Mouse (Mus musculus): ENCODE measurements around the gene Chrm5.

Chrm5 gene

DNA sequence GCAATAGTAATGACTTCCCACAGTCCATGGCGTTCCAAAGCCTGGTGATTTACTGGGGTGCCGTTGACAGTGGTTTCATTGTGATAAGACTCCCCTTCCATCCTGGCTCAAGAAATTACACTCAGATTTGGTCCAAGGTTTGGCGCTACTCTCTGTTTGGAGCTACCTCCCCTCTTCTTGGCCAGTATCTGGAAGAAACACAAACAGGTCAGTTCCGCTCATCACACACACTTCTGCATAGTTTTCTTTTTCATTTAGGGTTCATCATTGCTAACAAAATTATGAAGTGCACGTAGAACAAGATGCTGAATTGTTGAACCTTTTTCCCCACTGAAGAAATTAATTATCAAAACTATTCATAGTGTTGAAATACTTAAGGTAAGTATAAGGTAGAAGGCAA is at the start of gene Chrm5:
Gene Chrm5, minus strand, starts transcription at position 101 of the 400 bp plus-strand sequence.
- in situ Hi-C loops (cut with MboI) = loop anchor here (10.0 kb wide), 1 partner anchor 106 kb away; the partner anchor contains the start of gene Katnbl1

DNA sequence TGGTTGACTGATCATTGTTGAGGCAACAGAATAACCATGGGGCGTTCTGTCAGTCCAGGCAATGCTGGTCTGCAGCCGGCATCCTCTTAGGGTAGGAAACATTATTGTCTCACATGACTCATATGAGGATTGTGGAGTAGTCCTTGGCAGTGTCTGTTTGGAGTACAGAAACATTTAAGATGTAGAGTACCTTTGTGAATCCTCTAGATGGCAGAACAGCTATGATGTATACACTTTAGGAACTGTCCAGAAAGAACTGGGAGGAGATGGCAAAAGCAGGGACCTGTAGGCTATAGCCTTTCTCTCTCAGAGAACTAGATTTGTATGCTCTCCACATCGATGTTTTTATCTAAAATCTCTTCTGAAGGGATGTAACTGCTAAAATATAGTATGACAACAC is 46.4 kb upstream of the Chrm5 start:
- in situ Hi-C loops (cut with MboI) = no loop called here

DNA sequence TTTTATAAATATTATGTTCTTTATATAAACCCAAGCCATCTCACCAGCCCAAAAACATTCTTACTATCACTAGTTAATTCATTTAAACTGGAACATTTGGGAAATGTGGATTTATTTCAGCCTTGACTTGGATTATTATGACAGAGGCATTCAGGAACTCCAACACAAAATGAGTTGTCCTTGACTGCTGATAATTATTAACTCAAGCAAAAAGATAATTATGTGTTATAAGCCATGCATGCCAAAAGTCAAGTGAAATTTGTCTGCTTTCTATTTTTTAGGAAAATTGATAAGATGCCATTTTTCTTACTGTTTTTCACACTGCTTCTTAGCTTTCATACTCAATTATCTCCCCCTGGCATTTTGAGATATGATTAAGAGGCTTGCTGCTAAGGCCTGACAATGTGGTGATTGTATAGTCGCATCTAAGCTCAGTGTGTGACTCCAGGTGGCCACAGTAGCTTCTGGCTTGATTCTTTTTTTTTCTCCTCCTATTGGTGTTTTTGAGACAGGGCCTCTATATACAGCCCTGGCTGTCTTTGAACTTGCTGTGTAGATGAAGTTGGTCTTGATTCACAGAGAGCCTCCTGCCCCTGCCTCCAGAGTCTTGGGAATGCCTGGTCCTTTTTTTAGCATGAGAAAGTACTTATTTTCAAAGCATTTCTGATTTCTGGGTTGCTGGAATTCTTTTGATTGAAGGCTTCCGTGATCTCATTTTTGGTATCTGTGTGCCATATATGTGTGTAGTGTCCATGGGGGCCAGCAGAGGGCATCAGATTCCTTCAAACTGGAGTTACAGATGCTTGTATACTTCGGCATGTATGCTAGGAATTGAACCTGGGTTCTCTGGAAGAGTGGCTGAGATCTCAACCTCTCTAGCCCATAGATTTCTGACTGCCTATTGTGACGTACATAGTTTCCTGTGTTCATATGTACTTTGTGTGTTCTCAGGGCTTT is 40.2 kb upstream of the Chrm5 start:
- in situ Hi-C loops (cut with MboI) = no loop called here

DNA sequence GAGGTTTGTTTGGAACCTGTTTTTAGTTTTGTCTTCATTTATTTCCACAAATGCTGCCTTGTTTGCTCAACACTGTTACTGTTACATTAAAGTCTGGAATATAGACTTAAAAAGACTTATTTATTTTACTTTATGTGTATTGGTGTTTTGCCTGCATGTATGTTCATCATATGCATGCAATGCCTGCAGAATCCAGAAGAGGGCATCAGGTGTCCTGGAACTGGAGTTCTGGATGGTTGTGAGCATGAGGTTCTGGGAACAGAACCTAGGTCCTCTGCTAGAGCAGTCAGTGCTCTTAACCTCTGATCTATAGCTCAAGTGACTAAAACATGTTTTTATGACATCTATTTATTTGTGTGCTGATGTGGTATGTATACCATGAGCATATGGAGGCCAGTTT is 38.0 kb upstream of the Chrm5 start:
- in situ Hi-C loops (cut with MboI) = no loop called here

DNA sequence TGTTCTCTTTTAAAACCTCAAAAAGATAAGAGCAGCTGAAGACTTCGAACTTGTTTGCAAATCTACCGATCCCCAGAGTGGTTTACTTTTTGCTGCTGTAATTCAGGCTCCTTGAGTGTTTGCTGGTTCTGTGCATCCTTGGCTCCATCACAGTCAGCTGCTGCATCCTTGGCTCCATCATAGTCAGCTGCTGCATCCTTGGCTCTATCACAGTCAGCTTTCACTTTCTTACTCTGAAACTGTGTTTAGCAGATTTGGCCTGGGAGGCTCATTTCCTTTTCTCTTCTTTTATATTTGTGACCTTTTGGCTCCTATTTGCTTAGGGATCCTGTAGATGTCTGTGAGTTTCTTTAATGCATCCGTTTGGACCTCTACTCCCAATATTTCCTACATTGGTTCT is 36.6 kb upstream of the Chrm5 start:
- in situ Hi-C loops (cut with MboI) = no loop called here

DNA sequence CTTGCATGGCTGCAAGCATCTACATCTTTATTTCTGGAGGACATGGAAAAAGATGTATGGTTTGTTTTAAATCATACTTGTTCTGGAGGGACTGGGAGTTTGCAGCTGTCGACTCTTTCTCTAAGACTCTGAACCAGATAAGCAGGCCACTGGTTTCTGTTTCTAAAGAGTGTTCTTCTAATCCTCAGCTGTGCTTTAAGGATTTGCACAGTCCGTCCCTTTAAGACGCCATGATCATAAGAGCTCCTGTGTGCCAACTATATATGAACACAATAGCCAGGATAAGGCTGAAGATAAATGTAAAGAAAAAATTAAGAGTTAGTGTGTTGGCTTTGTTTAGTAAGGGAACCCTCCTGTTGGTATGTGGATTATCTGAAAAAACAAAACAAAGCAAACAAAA is 36.2 kb upstream of the Chrm5 start:
- in situ Hi-C loops (cut with MboI) = no loop called here

DNA sequence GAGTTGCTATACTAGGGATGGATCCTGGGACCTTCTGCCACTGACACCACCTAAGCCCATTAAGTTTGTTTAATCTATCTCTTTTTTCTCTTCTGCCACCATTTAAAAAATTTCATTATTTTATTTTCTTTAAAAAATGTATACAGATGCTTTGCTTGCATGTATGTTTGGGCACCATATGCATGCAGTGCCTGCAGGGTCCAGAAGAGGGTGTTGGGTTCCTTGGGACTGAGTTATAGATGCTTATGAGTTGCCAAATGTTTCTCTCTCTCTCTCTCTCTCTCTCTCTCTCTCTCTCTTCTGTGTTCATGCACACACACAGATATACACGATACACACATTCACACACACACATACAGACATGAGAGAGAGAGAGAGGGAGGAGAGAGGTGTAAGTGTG is 32.5 kb upstream of the Chrm5 start:
- in situ Hi-C loops (cut with MboI) = no loop called here

DNA sequence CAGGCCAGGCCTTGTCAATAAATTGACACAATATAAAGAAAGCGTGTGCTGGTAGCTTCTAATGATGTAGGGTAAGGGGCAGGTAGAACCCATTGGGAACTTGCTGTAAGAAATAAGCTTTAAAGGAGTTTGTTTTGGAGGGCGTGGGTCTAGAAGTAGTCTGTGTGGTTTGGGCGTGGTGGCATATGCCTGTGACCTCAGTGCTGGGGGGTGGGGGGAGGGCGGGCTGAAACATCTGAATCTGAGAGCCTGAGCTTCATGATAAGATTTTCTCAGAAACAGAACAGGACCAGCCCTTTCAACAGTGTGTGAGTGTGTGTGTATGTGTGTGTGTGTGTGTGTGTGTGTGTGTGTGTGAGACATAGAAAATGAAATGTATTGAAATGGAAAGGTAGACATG is 29.6 kb upstream of the Chrm5 start:
- in situ Hi-C loops (cut with MboI) = no loop called here

DNA sequence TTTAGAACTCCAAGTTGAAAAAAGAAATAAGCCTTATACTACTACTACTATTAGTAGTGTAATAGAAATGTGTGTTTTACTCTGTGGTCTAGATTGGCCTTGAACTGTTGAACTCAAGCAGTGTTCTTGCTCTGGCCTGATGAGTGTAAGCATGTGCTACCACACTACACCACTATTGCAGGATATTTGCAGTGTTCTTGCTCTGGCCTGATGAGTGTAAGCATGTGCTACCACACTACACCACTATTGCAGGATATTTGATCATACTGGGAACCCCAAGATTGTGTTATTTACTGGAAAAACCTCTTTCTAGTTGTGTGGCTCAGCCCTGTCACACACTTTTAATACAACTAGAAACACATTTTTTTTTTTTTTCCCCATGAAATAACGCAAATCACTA is 26.9 kb upstream of the Chrm5 start:
- in situ Hi-C loops (cut with MboI) = no loop called here

DNA sequence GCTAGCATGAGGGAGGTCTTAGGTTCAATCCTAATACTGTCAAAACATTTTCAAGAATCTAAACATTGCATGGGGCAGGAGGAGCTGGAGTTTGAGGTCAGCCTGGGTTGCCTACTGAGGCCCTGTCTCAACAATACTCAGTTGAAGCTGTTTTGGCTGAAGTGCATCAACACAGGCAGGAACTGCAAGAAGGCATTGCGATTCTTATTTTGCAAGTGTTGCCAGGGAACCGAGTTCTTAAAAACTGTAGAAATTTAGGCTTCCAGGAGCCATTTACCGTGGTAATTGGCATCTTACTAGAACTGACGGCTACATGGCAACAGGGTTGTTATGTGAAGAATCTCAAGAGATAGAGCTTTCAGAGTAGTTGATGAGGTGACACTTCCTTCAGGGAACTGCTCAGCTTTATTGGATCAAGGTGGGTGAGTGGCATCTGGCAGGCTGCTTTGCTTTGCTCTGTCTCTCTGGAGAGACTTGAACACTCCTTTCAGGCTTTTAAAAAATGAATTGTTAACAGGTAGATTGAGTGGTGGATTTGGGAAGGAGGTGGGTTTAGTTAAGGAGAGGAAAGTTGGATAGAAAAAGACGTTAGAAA is 26.4 kb upstream of the Chrm5 start:
- in situ Hi-C loops (cut with MboI) = no loop called here

DNA sequence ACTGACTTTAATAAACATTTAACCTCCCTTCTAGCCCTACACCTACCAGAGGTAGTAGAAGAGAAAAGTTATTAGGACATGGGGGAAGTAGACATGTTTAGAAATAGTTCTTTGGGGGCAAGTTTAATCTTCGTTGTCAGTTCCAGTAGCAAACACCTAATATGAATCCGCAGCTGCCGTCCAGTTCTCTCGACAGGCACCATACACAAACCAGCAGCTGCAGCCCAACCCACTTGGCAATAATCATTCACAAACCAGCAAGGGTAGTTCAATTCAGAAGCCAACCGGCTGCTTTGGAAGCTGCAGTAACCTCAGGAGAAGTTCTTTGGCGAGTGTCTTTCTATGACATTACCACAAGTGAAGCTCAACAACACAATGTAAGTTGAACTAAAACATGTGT is 23.4 kb upstream of the Chrm5 start:
- in situ Hi-C loops (cut with MboI) = no loop called here

DNA sequence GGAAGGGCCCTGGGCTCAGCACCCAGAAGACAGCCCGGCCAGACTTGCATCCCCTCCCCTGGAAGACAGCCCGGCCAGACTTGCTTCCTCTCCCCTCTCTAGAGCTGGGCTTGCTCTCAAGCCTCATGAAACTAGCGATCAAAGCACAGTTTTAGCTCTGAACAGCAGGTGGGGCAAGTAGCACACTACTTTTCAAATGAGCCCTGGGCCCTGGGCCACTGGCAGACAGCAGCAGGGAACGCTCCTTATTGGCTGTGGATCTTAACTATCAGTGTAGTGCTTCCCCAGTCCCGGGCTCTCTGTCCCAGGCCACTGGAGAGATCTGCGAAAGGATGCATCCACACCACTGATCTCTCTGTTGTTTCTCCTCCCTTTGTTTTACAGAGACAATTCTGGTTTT is 20.6 kb upstream of the Chrm5 start:
- in situ Hi-C loops (cut with MboI) = no loop called here

DNA sequence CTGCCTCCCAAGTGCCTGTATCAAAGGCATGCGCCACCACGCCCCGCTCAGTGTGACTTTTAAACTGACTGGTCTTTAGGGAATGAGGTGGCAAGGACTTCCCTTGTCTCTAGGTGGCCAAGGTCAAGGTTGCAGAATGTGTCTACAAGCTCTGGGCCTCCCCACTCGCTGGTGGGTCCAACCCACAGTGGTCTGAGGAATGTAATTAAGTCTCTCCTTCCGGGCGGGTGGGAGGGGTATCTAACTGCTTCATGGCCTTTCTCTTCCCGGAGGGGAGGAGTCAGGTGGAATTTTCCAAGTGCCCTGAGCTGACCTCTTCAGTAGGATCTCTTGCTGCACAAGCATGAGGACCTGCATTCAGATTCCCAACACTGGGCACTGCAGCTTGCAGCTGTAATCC is 17.3 kb upstream of the Chrm5 start:
- in situ Hi-C loops (cut with MboI) = no loop called here

DNA sequence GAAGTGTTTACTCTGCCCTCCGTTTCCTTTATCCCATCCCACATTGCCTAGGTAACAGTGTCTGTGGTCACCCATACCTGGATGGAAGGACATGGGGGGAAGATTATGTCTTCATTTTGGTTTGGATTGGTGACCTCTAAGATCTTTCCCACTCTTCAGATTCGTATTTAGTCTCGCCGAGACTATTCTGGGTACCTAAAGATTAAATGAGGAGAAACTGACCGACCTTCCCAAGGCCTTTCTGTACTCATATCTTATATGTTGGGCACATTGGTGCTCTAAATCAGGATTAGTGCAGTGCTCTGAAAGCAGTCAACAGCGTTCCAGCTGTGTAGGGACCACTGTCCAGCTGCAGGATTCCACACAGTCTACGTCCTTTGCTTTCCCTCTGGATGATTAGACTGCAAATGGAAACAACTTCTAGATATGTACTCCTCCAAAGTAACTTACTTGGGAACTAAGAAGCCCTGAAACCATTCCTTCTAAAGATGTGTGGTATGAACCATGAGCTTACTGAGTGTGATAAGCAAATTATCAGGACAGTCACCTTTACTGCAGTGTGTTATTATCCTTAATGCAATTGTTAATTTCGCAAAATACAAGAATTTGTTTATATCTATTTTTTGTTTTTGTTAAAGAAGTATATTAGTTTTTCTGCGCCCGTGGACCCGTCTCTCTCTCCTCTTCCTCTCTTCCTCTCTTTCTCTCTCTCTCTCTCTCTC is 13.1 kb upstream of the Chrm5 start:
- in situ Hi-C loops (cut with MboI) = no loop called here

DNA sequence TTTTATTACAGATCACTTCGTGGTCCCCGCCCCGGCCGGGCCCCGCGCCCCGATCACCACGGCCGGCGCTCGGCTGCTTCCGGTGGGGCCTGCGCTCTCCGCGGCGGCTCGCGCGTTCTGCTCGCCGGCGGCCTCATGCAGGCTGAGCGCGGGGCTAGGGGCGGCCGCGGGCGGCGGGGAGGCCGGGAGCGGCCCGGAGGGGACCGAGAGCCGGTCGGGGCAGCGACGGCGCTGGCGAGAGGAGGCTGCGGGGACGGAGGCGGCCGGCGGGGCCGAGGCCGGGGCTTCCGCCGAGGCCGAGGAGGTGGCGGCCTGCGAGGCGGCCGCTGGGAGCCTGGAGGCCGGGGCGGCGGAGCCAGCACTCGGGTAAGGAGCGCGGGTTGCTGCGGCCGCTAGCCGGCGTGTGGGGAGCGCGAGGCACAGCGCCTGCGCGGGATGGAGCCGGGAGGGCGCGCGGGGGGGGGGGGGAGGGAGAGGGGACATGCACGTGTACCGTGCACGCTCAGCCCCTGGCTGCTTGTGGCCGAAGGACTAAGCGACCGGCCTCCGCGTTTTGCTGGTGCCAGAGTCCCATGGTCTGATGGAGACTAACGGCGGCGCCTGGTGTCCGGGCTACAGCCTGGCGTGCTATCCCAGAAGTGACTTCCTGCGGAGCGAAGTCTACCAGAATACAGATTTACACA is 12.4 kb upstream of the Chrm5 start, which contains the start of gene Aven:
Gene Aven, plus strand, starts transcription at position 109 of the 683 bp plus-strand sequence.
- in situ Hi-C loops (cut with MboI) = no loop called here

DNA sequence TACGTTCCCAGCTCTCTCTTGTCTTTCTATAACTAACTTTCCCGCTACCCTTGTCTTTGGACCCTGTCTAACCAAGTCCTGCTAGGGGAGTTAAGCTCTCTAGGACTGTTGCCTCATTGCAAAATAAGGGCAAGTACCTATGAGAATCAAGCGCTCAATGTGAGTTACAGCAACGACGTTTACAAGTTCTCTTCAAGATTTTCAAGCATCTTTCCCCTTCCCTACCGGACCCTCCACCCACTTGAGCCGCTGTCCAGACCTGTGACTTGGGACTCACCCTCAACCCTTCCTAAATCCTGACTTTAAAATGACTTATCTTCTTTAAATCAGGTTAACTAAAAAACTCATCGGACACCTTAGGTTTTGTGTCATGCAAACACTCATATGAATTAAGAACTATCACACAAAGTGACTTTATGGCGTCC is 11.9 kb upstream of the Chrm5 start:
- in situ Hi-C loops (cut with MboI) = no loop called here

DNA sequence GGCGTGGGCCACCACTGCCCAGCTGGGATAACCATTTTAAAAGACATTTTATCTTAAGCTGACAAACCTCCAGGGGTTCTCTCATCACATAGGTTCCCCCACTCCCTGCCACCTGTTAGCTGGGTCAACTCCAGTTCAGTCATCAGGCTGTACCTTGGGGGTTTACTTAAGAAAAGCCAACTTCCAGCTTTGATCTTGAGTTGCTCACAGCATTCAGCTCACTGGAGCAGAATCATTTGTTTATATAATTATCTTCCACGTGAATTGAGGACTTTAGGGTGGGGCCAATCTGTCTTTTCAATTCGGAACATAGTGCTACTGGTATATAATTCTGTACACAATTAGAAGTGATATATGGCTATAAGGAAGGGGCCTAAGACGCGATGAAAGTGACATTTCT is 11.1 kb upstream of the Chrm5 start:
- in situ Hi-C loops (cut with MboI) = no loop called here

DNA sequence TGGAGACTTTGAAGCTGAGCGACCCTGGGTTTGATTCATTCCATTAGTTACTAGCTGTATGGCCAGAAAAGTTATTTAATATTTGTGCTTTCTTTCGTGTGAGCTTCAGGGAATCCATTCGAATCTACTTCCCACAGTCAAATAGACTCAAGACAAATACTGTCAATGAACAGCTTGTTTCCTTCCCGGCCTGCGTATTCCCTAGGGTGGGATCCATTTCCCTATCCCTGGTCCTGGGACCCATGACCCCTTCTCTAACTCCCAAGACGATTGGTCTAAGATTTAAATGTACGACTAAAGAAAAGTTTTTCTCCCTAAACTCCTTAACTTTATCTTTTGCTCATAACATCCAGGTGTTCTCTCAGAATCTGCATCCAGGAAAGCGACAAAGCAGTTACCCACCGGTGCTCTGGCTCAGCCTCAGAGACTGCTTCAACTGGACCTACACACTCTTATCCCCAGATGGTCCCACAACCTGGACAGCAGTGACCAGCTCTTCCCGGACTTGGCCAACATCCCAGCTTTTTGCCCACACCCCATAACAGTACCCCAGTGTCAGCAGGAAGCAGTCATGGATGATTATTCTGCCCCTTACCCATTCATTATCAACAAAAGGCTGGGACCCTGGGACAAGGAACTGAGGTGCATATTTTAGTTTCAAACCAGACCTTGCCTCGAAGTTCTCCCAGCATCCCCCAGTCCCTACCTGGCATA is 10.1 kb upstream of the Chrm5 start:
- in situ Hi-C loops (cut with MboI) = no loop called here

DNA sequence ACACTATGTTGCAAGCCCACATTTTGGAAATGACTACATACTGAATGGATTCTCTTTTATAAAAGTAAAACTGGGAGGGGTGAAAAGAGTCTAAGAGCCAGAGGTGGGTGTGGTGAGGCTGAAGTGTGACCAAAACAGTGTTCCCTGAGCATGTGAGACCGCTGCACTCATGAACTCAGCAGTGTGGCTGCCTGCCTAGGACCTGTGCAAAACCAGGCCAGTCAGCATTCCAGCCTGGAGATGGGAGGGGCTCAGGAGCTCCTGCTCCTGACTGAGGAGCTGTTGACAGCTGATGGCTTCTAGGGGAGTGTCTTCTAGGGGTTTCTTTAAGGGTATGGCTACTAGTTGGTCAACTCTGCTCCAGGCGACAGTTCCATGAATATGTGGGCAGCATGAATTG is 4.3 kb upstream of the Chrm5 start:
- in situ Hi-C loops (cut with MboI) = loop anchor here (10.0 kb wide), 1 partner anchor 110 kb away; the partner anchor contains the start of gene Katnbl1

DNA sequence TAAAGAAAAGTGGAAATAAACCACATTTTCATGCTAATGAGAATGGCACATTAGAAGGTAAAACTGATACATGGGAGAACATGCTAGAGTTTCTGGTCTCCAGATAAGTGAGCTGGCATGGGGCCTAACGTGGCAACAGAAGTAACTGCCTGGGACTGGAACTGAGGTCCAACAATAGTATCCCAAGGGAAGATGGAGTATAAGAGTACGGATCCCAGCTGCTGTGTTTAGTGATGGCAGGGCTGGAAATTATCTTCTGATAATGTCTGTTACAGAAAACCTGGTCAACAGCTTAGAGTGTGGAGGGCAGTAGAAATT is 2.7 kb upstream of the Chrm5 start:
- in situ Hi-C loops (cut with MboI) = loop anchor here (10.0 kb wide), 1 partner anchor 108 kb away; the partner anchor contains the start of gene Katnbl1
